Mouse (Mus musculus): ENCODE data around the gene Prdm1. TPM values are rescaled to one million over a fixed set of nuclear protein-coding genes. Genes with fewer than 3 reads are reported as not detected.

Gene Prdm1
- polyA plus RNA-seq, 1 experiment from 2014 or later, result 26.3 TPM

DNA sequence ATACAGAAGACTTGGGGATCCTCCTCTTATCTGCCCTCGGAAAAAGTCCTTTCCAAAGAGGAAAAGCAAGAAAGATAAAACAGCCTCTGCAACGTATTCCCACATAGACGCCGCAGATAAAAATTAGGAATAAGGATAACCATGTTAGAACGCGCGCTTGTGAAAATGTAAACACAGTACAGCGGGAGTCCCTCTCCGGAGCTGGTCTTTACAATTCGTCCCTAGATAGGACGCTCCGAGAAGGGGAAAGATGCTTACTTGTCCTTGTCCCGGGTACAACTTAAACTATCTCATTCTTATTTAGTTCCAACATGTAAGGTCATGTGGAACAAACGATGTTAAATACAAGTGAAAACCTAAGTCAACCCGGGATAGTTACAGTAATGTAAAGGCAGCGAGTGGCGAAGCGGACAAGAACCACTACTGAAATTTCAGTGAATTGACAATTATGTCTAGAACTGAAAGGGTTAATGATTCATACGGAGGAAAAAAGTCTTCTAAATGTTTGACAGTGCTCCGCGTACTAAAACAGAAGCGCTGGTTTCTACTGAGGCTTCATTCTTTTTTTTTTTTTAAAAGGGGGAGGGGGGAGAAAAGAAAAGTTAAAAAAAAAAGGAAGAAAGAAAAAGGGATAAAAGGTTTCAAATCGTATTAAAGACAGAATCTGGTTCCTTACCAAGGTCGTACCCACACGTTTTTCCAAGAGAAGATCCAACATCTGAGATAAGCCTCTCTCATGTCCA is 70.3 kb downstream of the Prdm1 start:
- H3K27ac ChIP-seq (ENCODE audit: low read depth), result peak overlapping the region; percentile 63
- DNase-seq (ENCODE audit: low spot score) (no peak), ATAC-seq (replicated peaks; ENCODE audit: low FRiP score, low TSS enrichment, low read depth) (no peak)
- H3K4me3 ChIP-seq (ENCODE audit: low read depth, low read length), result peak overlapping the region; percentile 51
- H3K36me3 ChIP-seq (ENCODE audit: control insufficient read depth, insufficient read depth, low read length), result no peaks in the 10 kb centered on the region
- no peaks in the 10 kb centered on the region for H3K9me3 ChIP-seq (ENCODE audit: control insufficient read depth, low read length)
- peaks cover 30% of the 10 kb centered on the region for H3K27me3 ChIP-seq (replicated peaks; ENCODE audit: control insufficient read depth, insufficient read depth, low read length)
- WGBS, result under 1% methylated on average over 25 of the region's 25 CpGs
- peaks cover 15% of the 10 kb centered on the region for H3K4me1 ChIP-seq (replicated peaks; ENCODE audit: control insufficient read depth, insufficient read depth, low read length)
- peak overlapping the region; percentile 54 for H3K9ac ChIP-seq (ENCODE audit: low read length)
- peak overlapping the region; percentile 92 for H3K4me2 ChIP-seq (ENCODE audit: low read length)

DNA sequence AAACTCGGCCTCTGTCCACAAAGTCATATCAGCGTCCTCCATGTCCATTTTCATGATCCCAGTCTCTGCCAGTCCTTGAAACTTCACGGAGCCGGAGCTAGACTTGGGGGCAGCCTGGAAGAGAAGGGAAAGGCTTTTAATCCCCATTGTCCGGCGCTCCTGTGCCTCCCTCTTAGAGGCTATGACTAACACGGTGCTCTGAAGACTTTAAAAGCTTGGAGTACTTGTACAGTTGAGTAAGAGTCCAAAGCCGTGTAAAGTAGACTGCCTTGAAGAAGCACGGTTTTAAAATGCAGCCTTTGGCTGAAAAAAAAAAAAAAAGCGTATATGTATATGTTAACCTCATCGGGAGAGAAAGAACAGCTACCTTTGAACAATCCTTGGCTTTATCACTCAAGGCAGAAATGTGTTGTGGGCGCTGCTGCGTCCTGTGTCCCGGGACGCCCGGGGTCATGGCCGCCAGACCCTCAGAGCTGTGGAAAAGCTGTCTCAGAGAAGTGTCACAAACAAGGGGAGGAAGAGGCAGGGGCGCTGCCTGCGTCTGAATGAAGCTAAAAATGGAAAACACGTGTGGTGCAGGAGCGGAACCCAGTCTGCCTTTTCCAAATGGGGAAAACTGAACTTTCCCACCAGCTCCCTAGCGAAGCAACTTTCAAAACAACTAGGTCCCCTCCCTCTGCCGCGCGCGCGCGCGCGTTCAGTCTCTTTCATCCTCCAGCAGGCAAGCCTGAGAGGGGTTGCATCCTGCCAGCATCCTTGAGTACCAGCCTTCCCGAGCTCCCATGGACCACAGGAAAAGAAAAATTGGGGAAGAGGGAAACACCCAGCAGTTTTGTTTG is 71.3 kb downstream of the Prdm1 start:
- peak overlapping the region; percentile 92 for H3K4me2 ChIP-seq (ENCODE audit: low read length)
- H3K36me3 ChIP-seq (ENCODE audit: control insufficient read depth, insufficient read depth, low read length), result no peaks in the 10 kb centered on the region
- H3K27me3 ChIP-seq (replicated peaks; ENCODE audit: control insufficient read depth, insufficient read depth, low read length), result peaks cover 30% of the 10 kb centered on the region
- 3% methylated on average over 31 of the region's 31 CpGs for WGBS
- ATAC-seq (replicated peaks; ENCODE audit: low FRiP score, low TSS enrichment, low read depth), result no peak
- DNase-seq (ENCODE audit: low spot score), result no peak
- peaks cover 15% of the 10 kb centered on the region for H3K4me1 ChIP-seq (replicated peaks; ENCODE audit: control insufficient read depth, insufficient read depth, low read length)
- no peaks in the 10 kb centered on the region for H3K9me3 ChIP-seq (ENCODE audit: control insufficient read depth, low read length)
- peak overlapping the region; percentile 63 for H3K27ac ChIP-seq (ENCODE audit: low read depth)
- H3K4me3 ChIP-seq (ENCODE audit: low read depth, low read length), result peak overlapping the region; percentile 51
- peak overlapping the region; percentile 54 for H3K9ac ChIP-seq (ENCODE audit: low read length)

DNA sequence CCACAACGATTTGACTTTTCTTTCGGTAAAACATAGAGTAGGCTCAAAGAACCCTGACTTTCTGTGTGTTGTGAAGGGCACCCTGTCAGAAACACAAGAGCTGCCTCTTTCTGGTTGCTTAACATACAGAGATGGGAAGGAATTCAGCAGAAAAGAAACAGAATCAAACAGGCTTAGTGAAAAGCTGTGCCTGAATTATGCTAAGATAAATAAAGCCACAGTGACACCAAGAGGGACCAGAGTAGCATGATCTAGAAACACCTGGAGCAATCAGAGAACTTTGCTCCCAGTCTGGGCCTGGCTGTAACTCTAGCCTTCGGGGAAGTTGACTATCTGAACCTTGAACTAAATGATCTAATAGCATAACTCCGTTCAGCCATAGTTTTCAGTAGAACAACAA is 73.5 kb downstream of the Prdm1 start:
- Histone ChIP-seq H3K27me3 (replicated peaks; ENCODE audit: control insufficient read depth, insufficient read depth, low read length) (peaks cover 30% of the 10 kb centered on the region), H3K9ac (ENCODE audit: low read length) (peak overlapping the region; percentile 54), H3K4me2 (ENCODE audit: low read length) (peak overlapping the region; percentile 92), H3K4me1 (replicated peaks; ENCODE audit: control insufficient read depth, insufficient read depth, low read length) (peaks cover 14% of the 10 kb centered on the region), H3K4me3 (ENCODE audit: low read depth, low read length) (peak overlapping the region; percentile 51), H3K9me3 (ENCODE audit: control insufficient read depth, low read length) (no peaks in the 10 kb centered on the region), H3K36me3 (ENCODE audit: control insufficient read depth, insufficient read depth, low read length) (no peaks in the 10 kb centered on the region), H3K27ac (ENCODE audit: low read depth) (peak overlapping the region; percentile 14; the same call in 1 of the 2 replicates)
- ATAC-seq (replicated peaks; ENCODE audit: low FRiP score, low TSS enrichment, low read depth) (no peak), DNase-seq (ENCODE audit: low spot score) (no peak)
- 56% methylated on average over 4 of the region's 4 CpGs for WGBS

DNA sequence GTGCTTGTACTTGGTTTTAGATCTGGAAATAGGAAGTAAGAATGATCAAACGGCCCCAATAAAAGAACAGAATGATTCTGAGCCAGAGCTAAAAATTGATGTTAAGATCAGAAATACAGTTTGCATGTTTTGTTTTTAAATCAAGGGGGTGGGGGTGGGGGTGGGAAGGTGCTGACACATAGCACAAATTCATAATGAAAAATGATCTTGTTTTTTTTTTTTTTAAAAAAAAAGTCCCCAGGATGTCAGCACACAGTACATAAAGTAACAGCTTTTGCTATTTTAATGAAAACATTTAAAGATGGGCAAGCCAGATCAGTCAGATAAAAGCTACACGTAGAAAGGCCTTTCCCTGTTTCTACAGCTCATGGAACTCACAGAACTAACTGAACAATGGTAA is 74.2 kb downstream of the Prdm1 start:
- no peak for DNase-seq (ENCODE audit: low spot score)
- Histone ChIP-seq H3K4me3 (ENCODE audit: low read depth, low read length) (peak overlapping the region; percentile 51), H3K4me1 (replicated peaks; ENCODE audit: control insufficient read depth, insufficient read depth, low read length) (peaks cover 8% of the 10 kb centered on the region), H3K27ac (ENCODE audit: low read depth) (no peak overlapping the region), H3K36me3 (ENCODE audit: control insufficient read depth, insufficient read depth, low read length) (no peaks in the 10 kb centered on the region), H3K9me3 (ENCODE audit: control insufficient read depth, low read length) (no peaks in the 10 kb centered on the region), H3K27me3 (replicated peaks; ENCODE audit: control insufficient read depth, insufficient read depth, low read length) (peaks cover 25% of the 10 kb centered on the region), H3K4me2 (ENCODE audit: low read length) (peak overlapping the region; percentile 92), H3K9ac (ENCODE audit: low read length) (peak overlapping the region; percentile 54; the same call in 1 of the 2 replicates)
- 39% methylated on average over 2 of the region's 2 CpGs for WGBS
- no peak for ATAC-seq (replicated peaks; ENCODE audit: low FRiP score, low TSS enrichment, low read depth)

DNA sequence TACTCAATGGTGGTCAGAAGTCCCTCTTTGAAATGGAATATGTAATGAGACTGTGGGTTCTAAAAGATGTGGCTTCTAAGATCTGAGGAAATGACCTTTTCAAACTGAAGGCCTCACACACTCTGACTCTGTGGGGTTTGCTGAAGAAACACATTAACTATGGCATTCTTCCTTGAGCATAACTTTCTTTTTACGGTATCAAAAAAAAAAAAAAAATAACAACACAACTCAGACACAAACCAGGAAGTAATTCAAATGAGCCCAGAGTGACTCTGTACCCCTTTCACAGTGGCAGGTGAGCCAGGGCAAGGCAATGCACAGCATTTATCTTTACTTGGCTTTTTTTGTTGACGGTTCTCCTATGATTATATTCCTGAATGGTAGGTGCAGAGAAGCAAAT is 77.5 kb downstream of the Prdm1 start:
- Histone ChIP-seq H3K36me3 (ENCODE audit: control insufficient read depth, insufficient read depth, low read length) (no peaks in the 10 kb centered on the region), H3K4me3 (ENCODE audit: low read depth, low read length) (no peak overlapping the region), H3K4me1 (replicated peaks; ENCODE audit: control insufficient read depth, insufficient read depth, low read length) (peaks cover 7% of the 10 kb centered on the region; the same call in 1 of the 2 replicates), H3K4me2 (ENCODE audit: low read length) (0 out of 2 replicates have a peak overlapping the region, but pooled peaks have one; percentile 92), H3K9ac (ENCODE audit: low read length) (no peak overlapping the region), H3K27ac (ENCODE audit: low read depth) (no peak overlapping the region), H3K27me3 (replicated peaks; ENCODE audit: control insufficient read depth, insufficient read depth, low read length) (peaks cover 5% of the 10 kb centered on the region), H3K9me3 (ENCODE audit: control insufficient read depth, low read length) (no peaks in the 10 kb centered on the region)
- ATAC-seq (replicated peaks; ENCODE audit: low FRiP score, low TSS enrichment, low read depth) (no peak), DNase-seq (ENCODE audit: low spot score) (no peak)
- WGBS, result 72% methylated on average over 2 of the region's 2 CpGs

DNA sequence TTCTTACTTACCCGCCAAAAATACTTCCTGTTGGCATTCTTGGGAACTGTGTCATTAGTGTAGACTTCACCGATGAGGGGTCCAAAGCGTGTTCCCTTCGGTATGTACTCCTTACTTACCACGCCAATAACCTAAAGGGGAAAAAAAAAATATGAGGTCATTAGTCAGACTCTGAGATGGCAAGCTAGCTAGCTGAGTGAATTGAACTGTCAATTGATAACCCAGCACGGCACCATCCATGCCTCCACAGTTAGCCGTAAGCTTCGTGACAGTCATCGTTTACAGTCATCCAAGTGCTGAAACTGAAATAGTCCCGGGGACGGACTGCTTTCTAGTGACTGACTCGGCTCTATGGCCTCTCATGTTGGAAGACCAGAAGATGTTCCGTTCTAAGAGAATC is 78.2 kb downstream of the Prdm1 start:
- Histone ChIP-seq H3K4me1 (replicated peaks; ENCODE audit: control insufficient read depth, insufficient read depth, low read length) (peaks cover 7% of the 10 kb centered on the region; the same call in 1 of the 2 replicates), H3K27ac (ENCODE audit: low read depth) (no peak overlapping the region), H3K36me3 (ENCODE audit: control insufficient read depth, insufficient read depth, low read length) (no peaks in the 10 kb centered on the region), H3K27me3 (replicated peaks; ENCODE audit: control insufficient read depth, insufficient read depth, low read length) (no peaks in the 10 kb centered on the region), H3K9me3 (ENCODE audit: control insufficient read depth, low read length) (no peaks in the 10 kb centered on the region), H3K4me2 (ENCODE audit: low read length) (no peak overlapping the region), H3K4me3 (ENCODE audit: low read depth, low read length) (no peak overlapping the region), H3K9ac (ENCODE audit: low read length) (no peak overlapping the region)
- WGBS, result 83% methylated on average over 13 of the region's 13 CpGs
- DNase-seq (ENCODE audit: low spot score) (no peak), ATAC-seq (replicated peaks; ENCODE audit: low FRiP score, low TSS enrichment, low read depth) (no peak)

DNA sequence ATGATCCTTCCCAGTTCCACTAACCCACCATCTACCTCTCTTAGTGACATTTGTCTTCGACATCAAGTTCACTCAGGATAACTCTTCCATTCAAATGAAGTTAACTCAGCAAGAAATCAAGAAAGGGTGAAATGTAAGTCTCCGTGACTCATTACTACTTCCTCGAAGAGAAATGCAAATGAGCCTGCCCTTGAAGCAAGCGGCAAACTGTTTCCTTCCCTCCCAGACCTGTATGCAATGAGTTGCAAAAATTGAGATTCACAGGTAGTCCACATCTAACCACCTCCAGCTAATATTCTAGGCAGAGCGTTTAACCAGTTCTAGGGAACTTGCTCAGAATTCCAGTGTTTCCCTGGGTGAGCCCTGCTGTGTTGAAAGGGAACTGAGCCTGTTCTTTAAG is 78.6 kb downstream of the Prdm1 start:
- no peak overlapping the region for H3K27ac ChIP-seq (ENCODE audit: low read depth)
- H3K27me3 ChIP-seq (replicated peaks; ENCODE audit: control insufficient read depth, insufficient read depth, low read length), result no peaks in the 10 kb centered on the region
- no peaks in the 10 kb centered on the region for H3K36me3 ChIP-seq (ENCODE audit: control insufficient read depth, insufficient read depth, low read length)
- peaks cover 7% of the 10 kb centered on the region; the same call in 1 of the 2 replicates for H3K4me1 ChIP-seq (replicated peaks; ENCODE audit: control insufficient read depth, insufficient read depth, low read length)
- no peak overlapping the region for H3K4me3 ChIP-seq (ENCODE audit: low read depth, low read length)
- H3K9ac ChIP-seq (ENCODE audit: low read length), result no peak overlapping the region
- no peak for ATAC-seq (replicated peaks; ENCODE audit: low FRiP score, low TSS enrichment, low read depth)
- no peak overlapping the region for H3K4me2 ChIP-seq (ENCODE audit: low read length)
- H3K9me3 ChIP-seq (ENCODE audit: control insufficient read depth, low read length), result no peaks in the 10 kb centered on the region
- WGBS, result 76% methylated on average over 5 of the region's 5 CpGs
- DNase-seq (ENCODE audit: low spot score), result no peak

DNA sequence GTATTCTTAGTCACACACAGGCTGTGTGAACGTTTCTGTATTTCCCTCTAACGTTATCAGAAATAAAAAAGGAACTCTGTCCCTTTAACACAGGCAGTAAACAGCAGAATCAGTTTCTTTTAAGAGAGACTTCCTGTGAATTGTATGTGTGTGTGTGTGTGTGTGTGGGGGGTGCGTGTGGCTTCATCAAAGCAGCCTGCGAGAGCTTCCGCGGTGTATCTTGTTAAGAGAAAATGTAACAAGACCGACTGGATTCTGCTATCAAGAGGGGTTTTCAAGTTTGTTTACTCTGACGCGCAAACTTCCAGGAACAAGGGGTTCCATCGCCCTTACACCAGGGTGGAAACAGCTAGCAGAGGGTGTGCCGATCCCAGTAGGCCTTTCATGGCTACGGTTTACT is 80.1 kb downstream of the Prdm1 start:
- DNase-seq (ENCODE audit: low spot score) (no peak), ATAC-seq (replicated peaks; ENCODE audit: low FRiP score, low TSS enrichment, low read depth) (no peak)
- Histone ChIP-seq H3K27me3 (replicated peaks; ENCODE audit: control insufficient read depth, insufficient read depth, low read length) (no peaks in the 10 kb centered on the region), H3K27ac (ENCODE audit: low read depth) (peak overlapping the region; percentile 34; the same call in 1 of the 2 replicates), H3K9ac (ENCODE audit: low read length) (no peak overlapping the region), H3K4me1 (replicated peaks; ENCODE audit: control insufficient read depth, insufficient read depth, low read length) (peaks cover 7% of the 10 kb centered on the region; the same call in 1 of the 2 replicates), H3K4me3 (ENCODE audit: low read depth, low read length) (no peak overlapping the region), H3K36me3 (ENCODE audit: control insufficient read depth, insufficient read depth, low read length) (no peaks in the 10 kb centered on the region), H3K4me2 (ENCODE audit: low read length) (peak overlapping the region; percentile 18), H3K9me3 (ENCODE audit: control insufficient read depth, low read length) (no peaks in the 10 kb centered on the region)
- 8% methylated on average over 12 of the region's 12 CpGs for WGBS

Measured in intestine, embryonic 14.5 days (tissue).